Mouse (Mus musculus) c-Kit-positive CD71-negative TER-119-negative erythroid progenitor cells, embryonic 14.5 days (primary cell): ENCODE measurements around the gene Crtc2.

Experiments used
- DNase-seq: peaks from one replicate; pipeline ENCODE4 v3.0.0-alpha.2; 2013; ENCODE audit warnings: low read depth

Gene Crtc2

GRCm38 (mm10) chr3:90309589-90309988, 55.6 kb downstream of the Crtc2 start:
- no peak for DNase-seq

DNA sequence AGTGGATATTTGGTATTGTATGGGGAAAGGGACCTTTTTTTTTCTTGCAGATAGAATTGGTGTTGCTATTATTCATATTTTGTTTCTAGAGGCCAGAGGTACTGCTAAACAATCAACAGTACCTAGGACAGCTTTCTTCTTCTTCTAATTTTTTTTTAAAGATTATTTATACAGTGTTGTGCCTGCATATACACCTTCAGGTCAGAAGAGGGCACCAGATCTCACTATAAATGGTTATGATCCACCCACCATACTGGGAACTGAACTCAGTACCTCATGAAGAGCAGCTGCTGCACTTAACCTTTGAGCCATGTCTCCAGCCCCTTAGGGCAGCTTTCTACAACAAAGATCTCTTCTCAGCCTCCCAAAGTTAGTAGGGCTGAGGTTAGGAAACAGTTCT, 59.4 kb downstream of the Crtc2 start:
- DNase-seq: no peak
